Mouse (Mus musculus) R1 (cell line): ENCODE measurements around the gene Spdl1.
A peak's percentile ranks its signal among the peaks of the same experiment; 100 is the strongest.

Experiments used
- DNase-seq: peaks from one replicate; pipeline ENCODE4 v3.0.0-alpha.2; 2018; ENCODE audit warnings: low read depth, low spot score

The Spdl1 gene

GRCm38 (mm10) chr11:34833318-34834086 is at the start of gene Spdl1:
TSS of gene Spdl1 (minus strand) at chr11:34833641.
- DNase-seq = peak; percentile 98

GRCm38 (mm10) chr11:34881528-34881927 is 48.1 kb upstream of the Spdl1 start:
- no peak for DNase-seq

- no peak for DNase-seq
Observed at GRCm38 (mm10) chr11:34879678-34880077, 46.2 kb upstream of the Spdl1 start.

- DNase-seq = no peak
Observed at GRCm38 (mm10) chr11:34873861-34874260, 40.4 kb upstream of the Spdl1 start.

- DNase-seq = peak; percentile 35
Observed at GRCm38 (mm10) chr11:34872432-34872831, 39.0 kb upstream of the Spdl1 start.

GRCm38 (mm10) chr11:34871991-34872390 is 38.5 kb upstream of the Spdl1 start:
- peak; percentile 11 for DNase-seq

- DNase-seq = no peak
Observed at GRCm38 (mm10) chr11:34871456-34871855, 38.0 kb upstream of the Spdl1 start.

GRCm38 (mm10) chr11:34868626-34869025 is 35.2 kb upstream of the Spdl1 start:
- DNase-seq = peak; percentile 17

GRCm38 (mm10) chr11:34865741-34866270 is 32.4 kb upstream of the Spdl1 start:
- DNase-seq = no peak

GRCm38 (mm10) chr11:34865181-34865580 is 31.7 kb upstream of the Spdl1 start:
- no peak for DNase-seq

- DNase-seq = no peak
Observed at GRCm38 (mm10) chr11:34856652-34857051, 23.2 kb upstream of the Spdl1 start.

GRCm38 (mm10) chr11:34846268-34846652 is 12.8 kb upstream of the Spdl1 start:
- no peak for DNase-seq

- no peak for DNase-seq
Observed at GRCm38 (mm10) chr11:34845567-34846267, 12.3 kb upstream of the Spdl1 start.

- DNase-seq = peak; percentile 45
Observed at GRCm38 (mm10) chr11:34843517-34843916, 10.1 kb upstream of the Spdl1 start.

- no peak for DNase-seq
Observed at GRCm38 (mm10) chr11:34840283-34840682, 6.8 kb upstream of the Spdl1 start.

GRCm38 (mm10) chr11:34839051-34839450 is 5.6 kb upstream of the Spdl1 start:
- no peak for DNase-seq

GRCm38 (mm10) chr11:34836272-34836671 is 2.8 kb upstream of the Spdl1 start:
- peak; percentile 18 for DNase-seq

- DNase-seq = peak; percentile 15
Observed at GRCm38 (mm10) chr11:34832678-34833077, 763 bp downstream of the Spdl1 start.

- no peak for DNase-seq
Observed at GRCm38 (mm10) chr11:34827803-34828202, 5.6 kb downstream of the Spdl1 start.

GRCm38 (mm10) chr11:34826940-34827339 is 6.5 kb downstream of the Spdl1 start:
- no peak for DNase-seq

- no peak for DNase-seq
Observed at GRCm38 (mm10) chr11:34824791-34825190, 8.7 kb downstream of the Spdl1 start.

- peak; percentile 56 for DNase-seq
Observed at GRCm38 (mm10) chr11:34814767-34815166, 18.7 kb downstream of the Spdl1 start.

- DNase-seq = no peak
Observed at GRCm38 (mm10) chr11:34814319-34814718, 19.1 kb downstream of the Spdl1 start.
